Mouse (Mus musculus) splenic B cell, adult 2 months (primary cell): Measurements from ENCODE around the gene Tmem69.

Experiments
- DNase-seq: peaks from one replicate; pipeline ENCODE4 v3.0.0-alpha.2; 2011; ENCODE audit warnings: low read depth, low spot score
- H3K27me3 ChIP-seq: 2 replicates; pipeline ENCODE4 v1.6.1; 2012; ENCODE audit warnings: mild to moderate bottlenecking, low read length, moderate library complexity, mixed read lengths; ENCODE audit not compliant: control insufficient read depth, poor library complexity, insufficient read depth, severe bottlenecking
- H3K36me3 ChIP-seq: 2 replicates; pipeline ENCODE4 v1.6.1; 2012; ENCODE audit warnings: mild to moderate bottlenecking, low read length, moderate library complexity, mixed read lengths; ENCODE audit not compliant: control insufficient read depth, poor library complexity, insufficient read depth, severe bottlenecking

Tmem69 gene

GRCm38 (mm10) chr4:116507425-116508218 is 48.1 kb downstream of the Tmem69 start, which contains the start of gene Ipp:
Gene Ipp (plus strand): TSS chr4:116507549.
- DNase-seq, result peak; percentile 98
- H3K36me3 ChIP-seq, result peaks cover 2% of the 10 kb centered on the region; the same call in 1 of the 2 replicates
- no peaks in the 10 kb centered on the region for H3K27me3 ChIP-seq

GRCm38 (mm10) chr4:116506886-116507424 is 48.8 kb downstream of the Tmem69 start:
- Histone ChIP-seq H3K27me3 (no peaks in the 10 kb centered on the region), H3K36me3 (peaks cover 2% of the 10 kb centered on the region; the same call in 1 of the 2 replicates)
- DNase-seq, result no peak
